Mouse (Mus musculus) neural tube, embryonic 12.5 days (tissue): ENCODE results near the gene Zbtb24. TPM values are rescaled to one million over a fixed set of nuclear protein-coding genes. Genes with fewer than 3 reads are reported as not detected.

Experiments used
- polyA plus RNA-seq: library from polyadenylated mRNA; unstranded; fragments of >200 nt; fragmentation: Nextera tagmentation; extraction: Ambion mirVana; gene quantifications from 2 replicates; pipeline ENCODE4 v1.2.1, GENCODE M21; 2016

The Zbtb24 gene
- polyA plus RNA-seq, 1 experiment from 2014 or later = 22.4 TPM

Other genes starting within 250 kb of the Zbtb24 start
- 25.1 and 29.6 TPM in 2 replicates for gene Fig4, start 147.1 kb upstream of the Zbtb24 start, polyA plus RNA-seq
- 0.03 and 0.04 TPM in 2 replicates for gene Ak9, start 146.4 kb upstream of the Zbtb24 start, polyA plus RNA-seq
- 44.8 and 47.5 TPM in 2 replicates for gene Mical1, start 25.9 kb downstream of the Zbtb24 start, polyA plus RNA-seq
- 41.0 and 43.4 TPM in 2 replicates for gene Smpd2, start 40.0 kb downstream of the Zbtb24 start, polyA plus RNA-seq
- 0.79 and 1.2 TPM in 2 replicates for gene Ppil6, start 40.1 kb downstream of the Zbtb24 start, polyA plus RNA-seq
- gene Cd164, start 69.0 kb downstream of the Zbtb24 start, polyA plus RNA-seq = 91.3 and 98.8 TPM in 2 replicates